Mouse (Mus musculus) limb, embryonic 15.5 days (tissue): ENCODE measurements around the gene Tspan33. TPM values are rescaled to one million over a fixed set of nuclear protein-coding genes. Genes with fewer than 3 reads are reported as not detected.
A peak's percentile ranks its signal among the peaks of the same experiment; 100 is the strongest.

ENCODE experiments used
- ATAC-seq: fragments of 200-750 bp; cut with Nextera tagmentation; 2 replicates; pipeline ENCODE4 v1.8.0; 2017; ENCODE audit warnings: low read depth, moderate TSS enrichment; ENCODE audit not compliant: insufficient number of reproducible peaks, low FRiP score, low TSS enrichment
- H3K27ac ChIP-seq: fragments of 300-500 bp; sonication (generic); 2 replicates; pipeline ENCODE4 v1.5.1; 2015; ENCODE audit warnings: moderate library complexity, mild to moderate bottlenecking, inconsistent platforms
- H3K27me3 ChIP-seq: fragments of 300-500 bp; sonication (generic); 2 replicates; pipeline ENCODE4 v1.6.1; 2015; ENCODE audit warnings: inconsistent platforms
- H3K36me3 ChIP-seq: fragments of 300-500 bp; sonication (generic); 2 replicates; pipeline ENCODE4 v1.6.1; 2015; ENCODE audit warnings: inconsistent platforms
- H3K4me1 ChIP-seq: fragments of 300-500 bp; sonication (generic); 2 replicates; pipeline ENCODE4 v1.6.1; 2015; ENCODE audit warnings: inconsistent platforms
- H3K4me2 ChIP-seq: fragments of 300-500 bp; sonication (generic); 2 replicates; pipeline ENCODE4 v1.6.1; 2015; ENCODE audit warnings: mild to moderate bottlenecking, inconsistent platforms
- H3K4me3 ChIP-seq: fragments of 300-500 bp; sonication (generic); 2 replicates; pipeline ENCODE4 v1.5.1; 2015; ENCODE audit warnings: mild to moderate bottlenecking, inconsistent platforms
- H3K9ac ChIP-seq: fragments of 300-500 bp; sonication (generic); 2 replicates; pipeline ENCODE4 v1.6.1; 2015; ENCODE audit warnings: inconsistent platforms
- H3K9me3 ChIP-seq: fragments of 300-500 bp; sonication (generic); 2 replicates; pipeline ENCODE4 v1.6.1; 2016; ENCODE audit warnings: inconsistent platforms
- WGBS: fragments of 180-500 bp; shearing (Covaris S2); methylation state at CpG from one replicate; pipeline ENCODE4 v1.1.7; 2015; 5-methylcytosine and 5-hydroxymethylcytosine counted together
- polyA plus RNA-seq: library from polyadenylated mRNA; unstranded; fragments of >200 nt; fragmentation: Nextera tagmentation; extraction: Ambion mirVana; gene quantifications from 2 replicates; pipeline ENCODE4 v1.2.1, GENCODE M21; 2015

Gene Tspan33
- polyA plus RNA-seq, result 4.1 and 4.3 TPM in 2 replicates

DNA sequence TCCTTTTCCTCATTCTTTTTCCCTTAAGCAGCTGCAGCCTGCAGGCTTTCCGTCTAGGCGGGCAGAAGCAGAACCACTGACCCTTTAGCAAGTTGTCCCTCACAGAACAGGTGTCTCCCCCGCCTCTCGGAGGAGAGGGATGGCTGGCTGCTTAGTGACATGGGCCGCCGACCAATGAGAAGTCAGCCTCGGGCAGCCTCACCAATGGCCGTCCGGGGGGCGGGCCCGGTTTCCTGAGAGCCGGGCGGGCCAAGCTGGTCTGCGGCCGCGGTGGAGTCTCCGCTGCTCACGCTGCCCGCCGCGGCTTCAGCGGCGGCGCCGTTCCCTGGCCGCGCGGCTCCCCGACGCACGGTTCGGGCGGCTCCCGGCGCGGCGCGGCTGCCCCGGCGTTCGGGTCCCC, at the start of gene Tspan33:
Gene Tspan33 (plus strand): TSS at position 270 of the 400 bp plus-strand sequence.
- H3K4me1 ChIP-seq, result peaks cover 12% of the 10 kb centered on the region
- peak within 1 kb of the TSS; percentile 70 for H3K4me3 ChIP-seq
- H3K27ac ChIP-seq, result no peak within 1 kb of the TSS
- no peaks in the 10 kb centered on the region for H3K36me3 ChIP-seq
- no peaks in the 10 kb centered on the region for H3K9me3 ChIP-seq
- H3K4me2 ChIP-seq, result peak within 1 kb of the TSS; percentile 99
- H3K9ac ChIP-seq, result peak within 1 kb of the TSS; percentile 69
- H3K27me3 ChIP-seq, result peaks cover 34% of the 10 kb centered on the region
- peak; percentile 90 for ATAC-seq
- under 1% methylated on average over 40 of the region's 41 CpGs for WGBS

DNA sequence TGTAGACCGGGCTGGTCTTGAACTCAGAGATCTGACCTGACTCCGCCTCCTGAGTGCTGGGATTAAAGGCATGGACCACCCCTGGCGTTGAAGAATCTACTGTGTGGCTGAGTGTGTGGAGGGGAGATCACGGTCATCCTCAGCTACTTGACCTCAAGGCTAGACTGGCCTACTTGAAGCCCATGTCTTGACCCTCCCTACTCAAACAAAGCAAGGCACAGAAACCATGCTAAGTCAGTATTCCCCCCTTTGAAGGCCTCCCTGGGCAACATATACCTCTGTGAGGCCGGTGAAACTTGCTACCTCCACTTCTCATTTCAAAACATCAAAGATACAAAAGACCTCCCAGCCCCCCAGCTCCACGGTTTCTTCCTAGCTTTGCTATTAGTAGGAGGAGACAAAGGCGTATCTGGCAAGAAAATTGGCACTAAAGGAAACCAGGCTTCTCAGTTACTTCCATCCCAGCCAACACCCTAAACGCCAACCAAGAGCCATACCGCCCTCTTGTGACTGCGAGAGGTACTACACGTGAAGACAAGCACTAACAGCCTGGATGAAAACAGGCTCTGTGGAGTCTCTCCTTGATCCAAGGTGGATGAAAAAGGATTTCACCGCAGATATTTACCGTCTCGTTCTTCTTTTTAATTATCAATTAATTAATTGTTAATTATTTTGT, 44.4 kb upstream of the Tspan33 start:
- no peak overlapping the region for H3K27ac ChIP-seq

DNA sequence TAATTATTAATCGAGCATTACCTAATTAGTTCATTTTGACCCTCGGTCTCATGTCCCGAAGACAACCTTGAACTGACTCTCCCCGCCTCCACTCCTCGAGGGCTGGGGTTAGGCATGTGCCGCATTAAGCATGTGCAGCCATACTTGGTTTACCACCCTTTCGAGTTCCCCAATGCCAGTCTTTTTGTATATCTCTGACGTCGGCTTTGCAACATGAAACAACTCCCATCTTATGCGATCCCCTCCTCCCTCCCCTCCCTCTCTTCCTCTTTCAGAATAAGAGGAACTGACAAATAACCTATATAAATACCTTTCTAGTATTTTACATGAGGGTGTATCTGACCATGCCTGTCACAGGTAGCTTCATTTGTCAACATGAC, 43.9 kb upstream of the Tspan33 start:
- H3K9me3 ChIP-seq, result no peaks in the 10 kb centered on the region
- H3K27me3 ChIP-seq, result no peaks in the 10 kb centered on the region
- no peaks in the 10 kb centered on the region for H3K4me1 ChIP-seq
- no peak for ATAC-seq
- no peak overlapping the region for H3K27ac ChIP-seq
- no peak overlapping the region for H3K4me3 ChIP-seq
- H3K36me3 ChIP-seq, result no peaks in the 10 kb centered on the region
- H3K9ac ChIP-seq, result no peak overlapping the region
- no peak overlapping the region for H3K4me2 ChIP-seq
- WGBS, result 66% methylated on average over 10 of the region's 10 CpGs

More for the DNA sequence above, 44.4 kb upstream of the Tspan33 start:
- Histone ChIP-seq H3K36me3 (no peaks in the 10 kb centered on the region), H3K9me3 (no peaks in the 10 kb centered on the region), H3K4me1 (no peaks in the 10 kb centered on the region), H3K4me3 (no peak overlapping the region), H3K9ac (no peak overlapping the region), H3K27me3 (no peaks in the 10 kb centered on the region), H3K4me2 (no peak overlapping the region)
- 34% methylated on average over 14 of the region's 14 CpGs for WGBS
- ATAC-seq, result 0 out of 2 replicates have a peak, but pooled peaks have one; percentile 65

DNA sequence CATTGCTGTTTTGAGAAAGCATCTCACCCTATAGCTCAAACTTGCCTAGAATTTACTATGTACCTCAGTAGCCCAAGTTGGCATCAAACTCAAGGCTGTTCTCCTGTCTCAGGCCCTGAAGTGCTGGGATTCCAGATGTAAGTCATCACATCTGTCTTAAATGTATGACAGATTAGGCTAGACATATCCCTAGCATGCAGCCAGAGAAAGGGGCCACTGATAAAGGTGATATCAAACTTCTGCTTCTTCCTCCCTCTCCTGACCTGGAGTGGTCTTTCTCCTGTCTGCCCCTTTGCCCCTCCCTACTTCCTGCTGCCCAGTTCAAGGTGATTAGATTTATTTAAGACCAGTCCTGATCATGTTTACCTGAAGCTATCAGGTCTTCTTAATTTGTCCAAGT, 40.8 kb upstream of the Tspan33 start:
- no peaks in the 10 kb centered on the region for H3K27me3 ChIP-seq
- ATAC-seq, result no peak
- H3K4me1 ChIP-seq, result no peaks in the 10 kb centered on the region
- no peak overlapping the region for H3K4me2 ChIP-seq
- no peak overlapping the region for H3K4me3 ChIP-seq
- H3K9me3 ChIP-seq, result no peaks in the 10 kb centered on the region
- no peak overlapping the region for H3K9ac ChIP-seq
- no peaks in the 10 kb centered on the region for H3K36me3 ChIP-seq
- H3K27ac ChIP-seq, result no peak overlapping the region

DNA sequence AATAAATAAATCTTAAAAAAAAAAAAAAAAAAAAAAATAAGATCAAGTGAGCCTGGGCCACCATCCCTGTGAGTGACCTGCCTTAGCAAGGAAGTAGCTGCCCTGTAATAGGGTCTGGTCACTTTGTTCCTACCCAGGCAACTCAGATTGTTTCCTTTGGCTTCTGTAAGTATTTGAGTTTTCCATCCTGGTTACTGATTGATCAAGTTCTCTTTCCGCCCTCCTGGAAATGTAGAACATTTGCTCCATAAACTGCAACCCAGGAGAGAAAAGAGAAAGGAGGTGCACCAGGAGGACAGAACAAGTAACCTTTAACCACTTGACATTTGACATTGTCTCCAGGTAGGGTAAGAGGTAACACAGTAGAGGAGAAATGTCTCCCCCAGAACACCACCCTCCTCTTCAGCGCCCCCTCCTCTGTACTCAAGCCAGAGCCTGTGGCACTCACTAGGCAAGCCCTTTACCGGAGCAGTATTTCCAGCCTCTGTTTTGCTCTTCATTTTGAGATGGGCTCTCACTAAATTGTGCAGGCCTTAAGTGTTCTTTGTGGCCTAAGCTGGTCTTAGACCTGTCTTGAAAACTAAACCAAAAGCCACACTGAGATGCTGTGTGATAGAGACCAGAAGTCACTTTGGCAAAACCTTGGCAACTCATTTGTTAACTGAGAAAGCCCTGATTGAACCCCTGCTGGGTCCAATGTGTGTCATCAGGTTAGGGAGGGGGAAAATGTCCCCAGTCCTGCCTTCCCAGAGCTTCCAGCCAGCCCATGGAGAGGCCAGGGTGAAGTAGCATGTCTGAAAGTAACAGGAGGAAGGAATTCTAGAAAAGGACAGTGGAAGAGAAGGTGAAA, 35.2 kb upstream of the Tspan33 start:
- no peak for ATAC-seq
- Histone ChIP-seq H3K9ac (no peak overlapping the region), H3K27ac (no peak overlapping the region), H3K4me2 (no peak overlapping the region), H3K4me3 (no peak overlapping the region), H3K36me3 (no peaks in the 10 kb centered on the region), H3K4me1 (no peaks in the 10 kb centered on the region), H3K27me3 (no peaks in the 10 kb centered on the region), H3K9me3 (no peaks in the 10 kb centered on the region)
- WGBS, result 91% methylated on average over 3 of the region's 3 CpGs

DNA sequence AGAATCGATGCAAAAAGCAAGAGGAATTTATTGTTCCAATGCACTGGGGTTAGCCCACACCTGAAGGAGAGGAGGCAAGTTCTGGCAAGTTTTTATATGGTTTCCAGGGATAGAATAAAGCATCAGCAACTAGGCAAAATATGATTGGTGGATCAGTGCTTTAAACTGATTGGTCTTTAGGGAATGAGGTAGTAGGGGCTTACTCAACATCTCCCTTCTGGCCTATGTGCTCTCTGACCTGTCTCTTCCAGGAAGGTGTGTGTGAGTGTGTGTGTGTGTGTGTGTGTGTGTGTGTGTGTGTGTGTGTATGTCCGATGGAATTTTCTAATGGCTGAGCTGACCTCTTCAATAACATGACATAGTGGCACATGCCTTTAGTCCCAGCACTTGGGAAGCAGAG, 34.1 kb upstream of the Tspan33 start:
- Histone ChIP-seq H3K36me3 (no peaks in the 10 kb centered on the region), H3K4me1 (no peaks in the 10 kb centered on the region), H3K27ac (no peak overlapping the region), H3K4me3 (no peak overlapping the region), H3K9me3 (no peaks in the 10 kb centered on the region), H3K9ac (no peak overlapping the region), H3K4me2 (no peak overlapping the region), H3K27me3 (no peaks in the 10 kb centered on the region)
- 70% methylated on average over 2 of the region's 2 CpGs for WGBS
- no peak for ATAC-seq

DNA sequence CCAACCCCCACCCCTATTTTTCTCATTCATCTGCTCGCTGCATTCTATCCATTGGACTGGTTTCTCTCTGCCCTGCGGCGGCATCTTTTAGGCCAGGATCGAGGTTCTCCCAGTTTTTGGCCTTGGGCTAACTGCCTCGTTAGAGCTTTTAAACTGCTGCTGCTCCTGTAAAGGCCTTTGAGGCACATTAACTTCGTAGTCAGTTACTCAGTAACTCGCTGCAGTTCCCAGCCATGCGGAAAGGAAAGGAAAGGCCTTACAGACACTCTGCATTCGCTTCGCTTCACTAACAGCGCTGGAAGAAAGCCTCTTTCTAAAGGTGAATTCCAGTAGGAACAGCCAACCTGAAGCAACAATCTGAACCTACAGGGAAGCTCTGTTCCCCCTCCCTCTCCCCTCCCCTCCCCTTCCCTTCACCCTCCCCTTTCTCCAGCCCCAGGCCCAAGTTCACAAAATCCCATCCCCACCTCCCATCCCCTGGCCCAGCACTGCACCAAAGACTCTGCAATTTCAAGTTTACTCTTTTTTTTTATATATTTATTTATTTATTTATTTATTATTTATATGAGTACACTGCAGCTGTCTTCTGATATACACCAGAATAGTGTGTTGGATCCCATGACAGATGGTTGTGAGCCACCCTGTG, 33.2 kb upstream of the Tspan33 start:
- Histone ChIP-seq H3K27me3 (no peaks in the 10 kb centered on the region), H3K9ac (no peak overlapping the region), H3K36me3 (no peaks in the 10 kb centered on the region), H3K4me1 (no peaks in the 10 kb centered on the region), H3K27ac (no peak overlapping the region), H3K4me2 (no peak overlapping the region), H3K9me3 (no peaks in the 10 kb centered on the region), H3K4me3 (no peak overlapping the region)
- 60% methylated on average over 11 of the region's 11 CpGs for WGBS
- ATAC-seq, result no peak

DNA sequence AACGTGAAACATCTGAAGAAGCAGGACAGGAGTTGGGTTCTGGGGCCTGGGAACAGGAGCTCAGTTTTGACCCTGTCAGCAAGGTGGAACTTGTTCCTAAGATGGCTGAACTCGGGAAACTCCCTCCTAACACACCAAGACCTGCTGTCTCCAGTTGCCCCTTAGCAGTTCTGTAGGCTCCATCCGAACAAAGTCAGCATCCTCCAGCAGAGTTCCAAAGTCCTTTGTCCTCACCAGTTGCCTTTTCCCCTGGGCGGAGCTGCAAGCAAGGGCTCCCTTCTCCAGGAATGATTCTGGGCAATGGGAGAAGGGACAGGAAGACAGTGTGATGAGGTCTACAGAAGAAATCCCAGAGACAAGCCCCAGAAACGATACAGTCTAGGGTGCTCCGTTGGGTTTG, 26.8 kb upstream of the Tspan33 start:
- WGBS, result 78% methylated on average over 6 of the region's 6 CpGs
- Histone ChIP-seq H3K4me1 (no peaks in the 10 kb centered on the region), H3K27ac (no peak overlapping the region), H3K9me3 (no peaks in the 10 kb centered on the region), H3K36me3 (no peaks in the 10 kb centered on the region), H3K4me2 (no peak overlapping the region), H3K27me3 (no peaks in the 10 kb centered on the region), H3K4me3 (no peak overlapping the region), H3K9ac (no peak overlapping the region)
- no peak for ATAC-seq

DNA sequence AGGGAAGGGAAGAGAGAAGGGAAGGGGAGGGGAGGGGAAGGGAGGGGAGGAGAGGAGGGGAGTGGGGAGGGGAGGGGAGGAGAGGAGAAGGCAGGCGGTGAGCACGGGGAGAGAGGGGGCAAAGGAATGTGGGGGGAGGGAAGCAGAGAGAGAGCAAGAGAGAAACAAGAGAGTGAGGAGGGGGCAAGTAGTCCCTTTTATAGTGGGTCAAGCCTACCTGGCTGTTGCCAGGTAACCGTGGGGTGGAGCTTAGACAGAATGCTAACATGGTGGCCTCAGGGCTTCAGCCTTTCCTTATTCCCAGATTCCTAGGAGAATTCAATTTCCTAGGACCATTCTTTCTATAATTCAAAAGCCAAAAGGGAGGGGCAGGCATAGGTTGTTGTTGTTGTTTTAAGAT, 22.3 kb upstream of the Tspan33 start:
- Histone ChIP-seq H3K9ac (no peak overlapping the region), H3K27ac (no peak overlapping the region), H3K9me3 (no peaks in the 10 kb centered on the region), H3K27me3 (no peaks in the 10 kb centered on the region), H3K4me2 (no peak overlapping the region), H3K36me3 (no peaks in the 10 kb centered on the region), H3K4me3 (no peak overlapping the region), H3K4me1 (0 out of 2 replicates have a peak, but pooled peaks cover 4% of the 10 kb centered on the region)
- 14% methylated on average over 3 of the region's 3 CpGs for WGBS
- ATAC-seq, result no peak

DNA sequence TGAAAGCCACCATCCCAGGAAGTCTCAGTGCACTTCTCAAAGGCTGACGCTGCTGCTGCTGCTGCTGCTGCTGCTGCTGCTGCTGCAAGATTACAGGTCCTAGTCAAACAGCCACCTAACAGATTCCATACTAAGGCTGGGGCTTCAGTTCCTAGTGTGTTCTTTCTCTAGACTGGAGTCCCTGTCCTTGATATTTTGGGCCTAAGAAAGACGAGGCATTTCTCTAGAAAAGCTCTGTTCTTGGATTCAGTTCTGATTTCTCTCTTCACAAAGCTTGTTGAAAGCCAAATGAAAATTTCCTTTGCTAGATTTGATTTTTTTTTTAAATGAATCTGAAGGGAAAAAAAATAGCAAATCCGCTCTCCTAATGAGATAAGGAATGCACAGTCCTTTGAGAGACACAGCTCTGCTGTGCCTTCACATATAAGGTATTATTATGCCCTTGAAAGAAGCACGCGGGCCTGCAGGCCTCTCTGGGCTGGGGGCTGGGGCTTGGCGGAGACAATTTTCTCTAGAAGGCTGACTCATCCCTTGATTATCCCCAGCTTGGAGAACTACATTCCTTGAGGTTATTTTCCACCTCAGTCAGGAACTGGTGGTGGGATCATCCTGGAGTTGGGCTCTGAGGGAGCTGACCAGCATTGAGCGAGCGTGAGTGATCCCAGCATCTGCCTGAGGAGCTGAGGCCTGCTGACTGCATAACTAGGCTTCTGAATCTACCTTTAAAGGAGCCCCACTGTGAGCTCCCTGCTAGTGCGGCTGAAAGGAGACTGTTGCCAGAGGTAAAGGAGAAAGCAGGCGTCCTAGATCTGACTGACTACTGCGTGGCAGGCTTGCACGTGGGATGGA, 21.2 kb upstream of the Tspan33 start:
- Histone ChIP-seq H3K4me3 (no peak overlapping the region), H3K36me3 (no peaks in the 10 kb centered on the region), H3K27me3 (no peaks in the 10 kb centered on the region), H3K9ac (no peak overlapping the region), H3K4me2 (no peak overlapping the region), H3K4me1 (0 out of 2 replicates have a peak, but pooled peaks cover 4% of the 10 kb centered on the region), H3K9me3 (no peaks in the 10 kb centered on the region), H3K27ac (no peak overlapping the region)
- no peak for ATAC-seq
- 30% methylated on average over 12 of the region's 12 CpGs for WGBS

DNA sequence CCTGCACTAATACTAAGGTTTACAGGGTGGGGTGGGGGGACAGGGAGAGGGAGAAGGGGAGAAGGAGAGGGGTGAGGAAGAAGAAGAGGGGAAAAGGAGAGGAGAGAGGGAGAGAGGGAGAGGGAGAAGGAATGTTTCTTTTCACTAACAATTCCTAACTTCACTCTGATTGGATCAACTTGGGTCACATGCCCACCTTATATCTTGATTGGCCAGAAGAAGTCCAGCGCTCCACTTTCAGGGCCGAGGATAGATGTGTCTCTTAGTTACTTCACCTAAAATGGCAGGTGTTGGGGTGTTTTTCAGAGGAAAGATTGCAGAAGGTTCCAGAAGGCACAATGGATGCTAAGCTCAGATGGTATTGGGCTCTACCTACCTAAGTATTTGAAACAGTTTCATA, 20.3 kb upstream of the Tspan33 start:
- Histone ChIP-seq H3K9ac (no peak overlapping the region), H3K27ac (no peak overlapping the region), H3K27me3 (no peaks in the 10 kb centered on the region), H3K4me2 (no peak overlapping the region), H3K9me3 (no peaks in the 10 kb centered on the region), H3K36me3 (no peaks in the 10 kb centered on the region), H3K4me3 (no peak overlapping the region), H3K4me1 (0 out of 2 replicates have a peak, but pooled peaks cover 4% of the 10 kb centered on the region)
- ATAC-seq, result no peak
- 29% methylated on average over 2 of the region's 2 CpGs for WGBS
